Mouse (Mus musculus): Measurements from ENCODE around the gene Lrp2. TPM values are rescaled to one million over a fixed set of nuclear protein-coding genes. Genes with fewer than 3 reads are reported as not detected.

The Lrp2 gene
- polyA plus RNA-seq, 1 experiment, result 0.12 TPM

DNA sequence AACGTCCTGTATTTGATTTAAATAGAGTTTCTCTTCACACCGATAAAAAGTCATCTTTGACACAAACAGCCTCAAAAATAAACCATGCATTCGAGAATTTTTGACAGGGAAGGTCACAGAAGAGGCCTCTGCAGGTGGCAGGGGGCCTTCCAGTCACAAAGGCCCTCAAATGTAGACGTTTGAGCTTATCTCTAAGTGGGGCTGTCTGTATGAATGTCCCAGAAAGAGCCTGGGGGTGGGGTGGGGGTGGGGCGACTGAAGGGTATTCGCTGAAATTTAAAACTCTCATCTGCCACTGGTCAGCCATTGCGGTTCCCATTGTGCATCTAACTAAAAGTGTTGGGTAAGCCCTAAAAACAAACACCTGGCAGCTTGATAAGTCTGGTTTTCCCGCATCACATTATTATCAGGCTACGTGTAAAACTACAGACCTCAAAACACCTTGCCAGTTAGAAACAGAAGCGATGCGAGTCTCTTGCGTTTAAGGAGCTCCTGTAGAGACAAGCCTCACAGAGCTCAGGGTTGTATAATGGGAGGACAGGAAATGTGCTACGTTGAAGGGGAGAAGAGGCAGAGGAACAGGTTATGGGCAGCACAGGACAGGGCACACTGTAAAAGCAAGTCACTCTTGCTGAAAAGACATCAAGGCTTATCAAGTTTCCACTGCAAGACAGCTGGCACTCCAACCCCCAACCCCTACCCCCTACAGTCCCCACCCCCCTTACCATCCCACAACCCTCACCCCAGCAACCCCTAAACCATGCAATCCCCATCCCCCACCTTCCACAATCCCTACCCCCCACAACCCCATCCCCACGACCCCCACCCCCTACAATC, 55.0 kb downstream of the Lrp2 start:
- Histone ChIP-seq H3K27me3 (ENCODE audit: control insufficient read depth, insufficient read depth, low read length) (no peaks in the 10 kb centered on the region), H3K4me3 (ENCODE audit: extremely low read depth, insufficient read depth, insufficient read length) (no peak overlapping the region), H3K27ac (ENCODE audit: insufficient read depth, low read length) (no peak overlapping the region), H3K36me3 (ENCODE audit: control insufficient read depth, insufficient read depth, low read length) (no peaks in the 10 kb centered on the region), H3K4me1 (ENCODE audit: control insufficient read depth, insufficient read depth, insufficient read length) (no peaks in the 10 kb centered on the region)
- TF ChIP-seq POLR2A (IDR thresholded peaks at IDR 0.05; ENCODE audit: low read depth, low read length) (no peak), CTCF (IDR thresholded peaks at IDR 0.05; ENCODE audit: extremely low read depth, insufficient read depth, insufficient read length, insufficient replicate concordance) (no peak)
- 65% methylated on average over 14 of the region's 14 CpGs for WGBS
- no peak for DNase-seq (ENCODE audit: low read depth in 1 of 2, low spot score in 2 of 2)

GRCm38 (mm10) chr2:69530126-69530525, 55.7 kb downstream of the Lrp2 start:
- 82% methylated on average over 5 of the region's 5 CpGs for WGBS

GRCm38 (mm10) chr2:69520273-69520672, 65.6 kb downstream of the Lrp2 start:
- H3K27ac ChIP-seq (ENCODE audit: insufficient read depth, low read length), result no peak overlapping the region
- no peak for TF ChIP-seq CTCF (IDR thresholded peaks at IDR 0.05; ENCODE audit: extremely low read depth, insufficient read depth, insufficient read length, insufficient replicate concordance)
- TF ChIP-seq POLR2A (IDR thresholded peaks at IDR 0.05; ENCODE audit: low read depth, low read length), result no peak
- no peaks in the 10 kb centered on the region for H3K36me3 ChIP-seq (ENCODE audit: control insufficient read depth, insufficient read depth, low read length)
- H3K4me1 ChIP-seq (ENCODE audit: control insufficient read depth, insufficient read depth, insufficient read length), result no peaks in the 10 kb centered on the region
- no peak overlapping the region for H3K4me3 ChIP-seq (ENCODE audit: extremely low read depth, insufficient read depth, insufficient read length)
- 84% methylated on average over 2 of the region's 2 CpGs for WGBS
- H3K27me3 ChIP-seq (ENCODE audit: control insufficient read depth, insufficient read depth, low read length), result no peaks in the 10 kb centered on the region
- no peak for DNase-seq (ENCODE audit: low read depth in 1 of 2, low spot score in 2 of 2)

More at GRCm38 (mm10) chr2:69530126-69530525, 55.7 kb downstream of the Lrp2 start:
- Histone ChIP-seq H3K36me3 (ENCODE audit: control insufficient read depth, insufficient read depth, low read length) (no peaks in the 10 kb centered on the region), H3K4me3 (ENCODE audit: extremely low read depth, insufficient read depth, insufficient read length) (no peak overlapping the region), H3K27me3 (ENCODE audit: control insufficient read depth, insufficient read depth, low read length) (no peaks in the 10 kb centered on the region), H3K27ac (ENCODE audit: insufficient read depth, low read length) (no peak overlapping the region), H3K4me1 (ENCODE audit: control insufficient read depth, insufficient read depth, insufficient read length) (no peaks in the 10 kb centered on the region)
- TF ChIP-seq CTCF (IDR thresholded peaks at IDR 0.05; ENCODE audit: extremely low read depth, insufficient read depth, insufficient read length, insufficient replicate concordance), result no peak
- TF ChIP-seq POLR2A (IDR thresholded peaks at IDR 0.05; ENCODE audit: low read depth, low read length), result no peak
- no peak for DNase-seq (ENCODE audit: low read depth in 1 of 2, low spot score in 2 of 2)

DNA sequence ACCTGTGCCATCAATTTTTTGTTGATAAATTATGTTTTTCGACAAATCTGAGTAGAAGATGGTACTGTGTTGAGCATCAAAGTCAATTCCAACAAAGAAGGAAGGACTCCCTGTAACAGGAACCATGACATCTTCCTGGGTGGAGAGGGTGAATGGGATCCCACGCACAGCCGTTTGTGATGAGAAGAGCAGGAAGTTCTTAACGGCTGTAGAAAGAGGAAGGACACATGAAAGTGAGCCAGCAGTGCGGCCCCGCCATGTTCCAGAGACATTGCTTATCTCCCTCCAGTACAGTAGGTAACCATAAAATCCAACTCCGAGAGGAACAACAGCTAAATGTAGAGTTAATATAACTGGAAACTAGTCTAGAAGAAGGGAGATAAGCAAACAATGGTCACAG, 67.6 kb downstream of the Lrp2 start:
- WGBS, result 36% methylated on average over 7 of the region's 7 CpGs
- no peaks in the 10 kb centered on the region for H3K4me1 ChIP-seq (ENCODE audit: control insufficient read depth, insufficient read depth, insufficient read length)

DNA sequence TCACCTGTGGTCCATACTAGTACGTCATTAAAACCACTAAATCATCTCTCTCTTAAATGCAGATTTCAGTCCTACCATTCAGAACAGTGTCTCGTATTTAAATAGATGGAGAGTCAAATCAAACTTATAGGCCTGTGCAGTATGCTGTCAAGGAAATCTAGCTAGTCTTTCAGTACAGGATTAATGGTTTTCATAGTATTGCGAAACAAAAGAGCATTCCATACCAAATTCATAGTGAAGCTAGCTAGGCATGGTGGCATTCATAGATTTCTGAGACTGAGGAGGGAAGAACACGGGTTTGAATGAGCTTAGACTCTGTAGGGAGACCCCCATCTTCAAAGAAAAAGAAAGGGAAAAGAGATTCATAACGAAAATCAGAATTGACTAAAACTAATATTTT, 74.1 kb downstream of the Lrp2 start:
- Histone ChIP-seq H3K4me3 (ENCODE audit: extremely low read depth, insufficient read depth, insufficient read length) (no peak overlapping the region), H3K27ac (ENCODE audit: insufficient read depth, low read length) (no peak overlapping the region), H3K27me3 (ENCODE audit: control insufficient read depth, insufficient read depth, low read length) (no peaks in the 10 kb centered on the region), H3K4me1 (ENCODE audit: control insufficient read depth, insufficient read depth, insufficient read length) (no peaks in the 10 kb centered on the region), H3K36me3 (ENCODE audit: control insufficient read depth, insufficient read depth, low read length) (no peaks in the 10 kb centered on the region)
- no peak for DNase-seq (ENCODE audit: low read depth in 1 of 2, low spot score in 2 of 2)
- no peak for TF ChIP-seq CTCF (IDR thresholded peaks at IDR 0.05; ENCODE audit: extremely low read depth, insufficient read depth, insufficient read length, insufficient replicate concordance)
- 83% methylated on average over 5 of the region's 5 CpGs for WGBS

More for the DNA sequence above, 67.6 kb downstream of the Lrp2 start:
- Histone ChIP-seq H3K4me3 (ENCODE audit: extremely low read depth, insufficient read depth, insufficient read length) (no peak overlapping the region), H3K36me3 (ENCODE audit: control insufficient read depth, insufficient read depth, low read length) (no peaks in the 10 kb centered on the region), H3K27me3 (ENCODE audit: control insufficient read depth, insufficient read depth, low read length) (no peaks in the 10 kb centered on the region), H3K27ac (ENCODE audit: insufficient read depth, low read length) (no peak overlapping the region)
- no peak for TF ChIP-seq POLR2A (IDR thresholded peaks at IDR 0.05; ENCODE audit: low read depth, low read length)
- TF ChIP-seq CTCF (IDR thresholded peaks at IDR 0.05; ENCODE audit: extremely low read depth, insufficient read depth, insufficient read length, insufficient replicate concordance), result no peak
- no peak for DNase-seq (ENCODE audit: low read depth in 1 of 2, low spot score in 2 of 2)

DNA sequence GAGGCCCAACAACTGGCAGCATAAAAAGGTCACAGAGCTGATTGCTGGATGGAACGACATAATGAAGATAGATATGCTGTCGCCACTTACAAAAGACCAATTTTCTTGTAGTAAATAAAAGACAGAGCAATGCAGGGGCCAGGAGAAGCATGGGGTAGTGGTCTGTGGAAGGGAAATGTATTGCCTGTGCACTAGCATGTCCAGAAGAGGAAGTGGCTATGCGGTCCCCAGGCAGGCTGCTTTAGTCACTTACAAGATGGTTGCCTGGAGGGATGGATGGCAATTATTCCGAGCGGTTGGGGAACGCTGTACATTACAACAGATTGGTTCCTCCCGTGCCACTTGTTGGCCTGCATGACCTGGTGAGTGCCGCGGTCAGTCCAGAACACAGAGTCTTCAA, 85.5 kb downstream of the Lrp2 start:
- H3K27me3 ChIP-seq (ENCODE audit: control insufficient read depth, insufficient read depth, low read length), result no peaks in the 10 kb centered on the region
- 80% methylated on average over 9 of the region's 9 CpGs for WGBS
- H3K36me3 ChIP-seq (ENCODE audit: control insufficient read depth, insufficient read depth, low read length), result no peaks in the 10 kb centered on the region
- H3K27ac ChIP-seq (ENCODE audit: insufficient read depth, low read length), result no peak overlapping the region
- DNase-seq (ENCODE audit: low read depth in 1 of 2, low spot score in 2 of 2), result no peak
- no peak overlapping the region for H3K4me3 ChIP-seq (ENCODE audit: extremely low read depth, insufficient read depth, insufficient read length)
- H3K4me1 ChIP-seq (ENCODE audit: control insufficient read depth, insufficient read depth, insufficient read length), result no peaks in the 10 kb centered on the region
- TF ChIP-seq POLR2A (IDR thresholded peaks at IDR 0.05; ENCODE audit: low read depth, low read length), result no peak
- TF ChIP-seq CTCF (IDR thresholded peaks at IDR 0.05; ENCODE audit: extremely low read depth, insufficient read depth, insufficient read length, insufficient replicate concordance), result no peak

DNA sequence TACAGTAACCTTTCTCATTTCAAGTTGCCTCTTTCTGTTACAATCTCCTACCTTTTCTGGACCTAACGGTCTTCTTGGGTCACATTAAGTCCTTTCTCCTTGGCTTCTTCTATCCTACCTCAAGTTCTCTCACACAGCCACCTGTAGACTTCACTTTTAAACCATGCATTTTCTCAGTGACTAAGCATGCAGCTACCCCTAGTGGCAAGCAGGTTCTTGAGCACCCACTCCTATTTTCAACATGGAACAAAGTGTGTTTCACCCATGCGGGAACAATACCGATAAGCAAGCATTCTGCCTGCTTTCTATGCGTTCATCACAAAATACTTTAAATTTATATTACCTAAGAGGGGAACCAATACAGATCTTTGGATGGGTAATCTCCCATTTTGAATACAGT, 92.7 kb downstream of the Lrp2 start:
- no peak for DNase-seq (ENCODE audit: low read depth in 1 of 2, low spot score in 2 of 2)
- no peak for TF ChIP-seq POLR2A (IDR thresholded peaks at IDR 0.05; ENCODE audit: low read depth, low read length)
- no peak for TF ChIP-seq CTCF (IDR thresholded peaks at IDR 0.05; ENCODE audit: extremely low read depth, insufficient read depth, insufficient read length, insufficient replicate concordance)
- H3K4me3 ChIP-seq (ENCODE audit: extremely low read depth, insufficient read depth, insufficient read length), result no peak overlapping the region
- H3K36me3 ChIP-seq (ENCODE audit: control insufficient read depth, insufficient read depth, low read length), result no peaks in the 10 kb centered on the region
- 90% methylated on average over 4 of the region's 4 CpGs for WGBS
- no peaks in the 10 kb centered on the region for H3K4me1 ChIP-seq (ENCODE audit: control insufficient read depth, insufficient read depth, insufficient read length)
- H3K27me3 ChIP-seq (ENCODE audit: control insufficient read depth, insufficient read depth, low read length), result no peaks in the 10 kb centered on the region
- no peak overlapping the region for H3K27ac ChIP-seq (ENCODE audit: insufficient read depth, low read length)
